Mouse (Mus musculus): ENCODE data around the gene Ankrd33b.

DNA sequence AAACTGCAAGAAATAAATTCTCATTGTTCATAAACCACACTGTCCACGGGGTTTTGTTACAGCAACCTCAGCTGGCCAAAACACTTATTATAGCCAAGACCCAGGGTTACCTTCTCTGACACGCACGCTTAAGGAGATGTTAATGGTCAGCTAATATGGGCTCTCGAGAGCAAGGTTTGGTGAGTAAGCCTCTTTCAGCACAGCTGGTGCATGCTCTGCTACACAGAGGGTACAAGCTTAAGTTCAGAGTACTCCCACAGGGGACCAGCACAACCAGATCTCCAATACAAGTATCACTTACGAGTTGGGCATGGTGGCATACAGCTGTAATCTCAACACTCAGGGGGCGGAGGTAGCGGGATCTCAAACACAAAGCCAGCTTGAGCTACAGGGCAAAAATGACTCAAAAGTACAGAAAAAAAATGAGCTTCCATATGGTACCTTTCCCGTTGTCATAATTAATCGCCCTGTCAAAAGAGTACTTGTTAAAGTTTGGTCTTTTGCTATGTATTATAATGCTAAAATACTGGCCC, 39.4 kb downstream of the Ankrd33b start:
- TF ChIP-seq HCFC1 (IDR thresholded peaks at IDR 0.05; ENCODE audit: borderline replicate concordance, insufficient read depth, low read length) (no peak), ZNF384 (IDR thresholded peaks at IDR 0.05; ENCODE audit: low read depth, low read length) (no peak), CHD2 (IDR thresholded peaks at IDR 0.05; ENCODE audit: low read depth, low read length) (no peak), ZC3H11A (IDR thresholded peaks at IDR 0.05; ENCODE audit: borderline replicate concordance, low read depth, low read length) (no peak), MAFK (IDR thresholded peaks at IDR 0.05; ENCODE audit: insufficient read depth, low read depth, low read length) (no peak)

Data from ES-E14 (cell line).